Mouse (Mus musculus): ENCODE results near the gene Tmem186.

The Tmem186 gene

DNA sequence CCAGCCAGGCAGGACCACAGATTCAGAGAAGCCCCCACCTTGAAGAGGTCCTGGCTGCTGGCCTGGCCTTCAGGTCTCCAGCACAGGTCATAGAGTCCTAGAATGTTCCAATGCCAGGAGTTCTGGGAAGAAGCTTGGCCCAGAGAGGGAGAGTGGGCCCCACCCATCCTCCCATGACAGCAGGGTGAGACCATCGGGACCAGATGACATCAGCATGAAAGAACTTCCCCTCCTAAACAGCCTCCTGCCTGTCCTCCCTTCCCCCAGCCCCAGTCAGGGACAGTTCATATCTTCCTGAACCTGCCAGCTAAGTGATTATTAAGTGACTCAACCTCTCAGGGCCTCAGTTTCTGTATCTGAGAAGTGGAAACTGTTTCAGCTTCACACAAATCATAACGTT, 28.9 kb upstream of the Tmem186 start:
- peak; percentile 85 for DNase-seq

GRCm38 (mm10) chr16:8665367-8665766, 27.9 kb upstream of the Tmem186 start:
- no peak for DNase-seq

DNA sequence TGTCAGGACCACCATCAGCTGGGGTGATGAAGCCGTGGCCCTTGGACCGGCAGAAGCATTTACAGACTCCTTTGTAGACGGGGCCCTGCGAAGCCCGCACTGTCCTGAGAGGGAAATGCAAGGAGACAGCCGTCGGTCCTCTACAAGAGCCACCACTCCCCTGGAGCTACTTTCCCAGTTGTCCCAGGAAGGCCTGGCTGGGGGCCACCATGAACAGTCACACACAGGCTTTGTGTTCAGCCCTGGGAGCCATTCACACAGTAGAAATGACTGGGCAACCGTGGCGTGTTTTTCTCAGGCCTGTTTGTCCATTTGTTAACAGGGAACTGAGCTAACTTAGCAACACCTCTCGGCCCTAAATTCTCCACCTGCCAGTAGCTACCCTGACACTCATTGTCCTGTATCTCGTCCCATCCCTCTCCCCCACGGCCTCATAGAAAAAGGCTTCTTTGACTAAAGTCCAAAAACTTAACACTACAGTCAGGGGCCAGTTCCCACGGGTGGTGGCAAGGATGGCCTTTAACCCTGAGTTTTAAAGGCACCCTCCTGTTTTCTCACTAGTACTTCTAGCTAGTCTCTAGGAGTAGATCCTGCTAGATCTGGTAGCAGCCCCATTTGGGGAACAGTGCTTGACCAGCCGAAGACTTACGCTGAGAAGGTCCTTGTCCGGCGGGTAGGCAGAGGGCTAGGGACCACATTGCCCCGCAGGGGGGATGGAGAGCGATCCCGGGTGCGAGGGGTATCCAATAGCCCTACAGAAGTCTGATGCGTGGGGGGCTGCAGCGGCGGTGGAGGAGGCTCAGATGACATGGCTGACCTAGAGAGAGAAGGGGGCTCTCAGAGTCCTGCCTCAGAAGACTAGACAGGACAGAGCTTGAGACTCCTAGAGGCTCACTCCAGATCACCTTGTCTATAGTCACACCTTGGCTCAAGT, 26.4 kb upstream of the Tmem186 start:
- DNase-seq, result peak; percentile 28

DNA sequence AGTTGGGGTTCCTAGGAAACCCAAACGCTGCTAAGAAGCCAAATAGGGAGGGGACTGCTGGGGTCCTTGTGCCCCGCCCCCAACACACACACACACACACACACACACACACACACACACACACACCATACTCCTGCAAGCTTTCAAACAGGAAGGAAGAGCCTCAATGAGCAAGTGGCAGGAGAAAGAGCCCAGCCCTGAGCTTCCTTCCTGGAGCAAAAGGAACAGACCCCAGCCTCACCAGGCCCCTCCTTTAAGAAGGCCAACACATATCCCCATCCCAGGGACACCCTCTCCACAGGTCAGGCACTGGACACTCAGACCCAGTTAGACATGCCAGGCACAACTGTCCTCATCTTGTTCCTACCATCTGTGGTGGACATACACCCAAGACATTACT, 25.5 kb upstream of the Tmem186 start:
- DNase-seq, result peak; percentile 63

DNA sequence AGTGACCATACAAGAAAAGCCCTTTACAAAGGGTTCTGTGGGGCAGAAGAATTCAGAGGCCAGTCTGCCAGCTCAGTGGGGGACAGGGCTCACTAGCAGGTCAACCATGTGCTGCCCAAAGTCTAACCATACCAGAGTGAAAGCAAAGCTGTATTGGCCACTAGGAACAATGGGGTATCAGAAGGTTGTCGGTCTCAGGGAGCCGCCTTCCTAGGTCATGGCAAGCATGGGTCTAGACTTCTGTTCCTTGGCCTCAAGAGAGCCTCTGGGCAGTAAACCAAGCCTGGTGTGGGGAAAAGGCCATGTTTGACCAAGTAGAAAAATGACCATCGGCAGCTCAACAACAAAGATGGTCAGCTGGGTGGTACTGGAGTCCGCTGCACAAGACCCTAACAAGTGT, 21.3 kb upstream of the Tmem186 start:
- DNase-seq, result peak; percentile 42

- no peak for DNase-seq
These were observed 20.8 kb upstream of the Tmem186 start for GRCm38 (mm10) chr16:8658349-8658748.

GRCm38 (mm10) chr16:8656256-8656655, 18.7 kb upstream of the Tmem186 start:
- no peak for DNase-seq

DNA sequence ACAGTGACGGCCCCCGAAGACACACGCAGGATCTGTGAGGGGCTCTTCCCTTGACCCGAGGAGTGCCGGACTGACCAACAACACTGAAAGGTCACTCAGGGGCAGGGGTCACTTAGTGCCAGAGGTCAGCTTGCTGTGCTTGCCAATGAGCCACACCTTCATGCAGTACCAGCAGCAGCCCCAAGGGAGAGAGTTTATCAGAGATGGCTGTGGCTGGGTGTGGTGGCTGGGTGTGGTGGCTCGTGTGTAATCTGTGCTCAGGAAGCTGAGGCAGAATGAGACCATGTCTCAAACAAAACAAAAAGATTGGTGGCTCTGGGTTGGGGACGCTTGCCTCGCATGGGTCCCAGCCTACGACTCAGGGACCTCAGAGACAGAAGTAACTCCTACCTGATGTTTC, 18.1 kb upstream of the Tmem186 start:
- peak; percentile 35 for DNase-seq

DNA sequence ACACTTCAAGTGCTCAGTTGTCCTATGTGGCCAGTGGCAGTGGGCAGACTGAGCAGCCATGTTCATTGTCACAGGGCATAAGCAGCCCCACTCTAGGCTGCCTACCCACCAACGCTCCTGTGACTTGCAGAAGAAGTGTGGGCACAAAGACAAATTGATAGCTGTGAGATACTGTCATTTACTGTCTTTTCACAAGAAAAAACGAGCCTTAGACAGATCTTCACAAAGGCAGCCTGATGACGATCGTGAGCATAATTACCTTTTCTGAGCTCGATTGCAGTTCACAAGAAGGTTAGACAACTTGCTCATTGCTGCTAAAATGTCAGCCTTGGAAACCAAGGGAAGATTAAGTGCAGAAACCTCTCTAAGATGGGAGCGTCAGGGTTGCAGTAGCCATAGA, 17.6 kb upstream of the Tmem186 start:
- DNase-seq, result no peak

DNA sequence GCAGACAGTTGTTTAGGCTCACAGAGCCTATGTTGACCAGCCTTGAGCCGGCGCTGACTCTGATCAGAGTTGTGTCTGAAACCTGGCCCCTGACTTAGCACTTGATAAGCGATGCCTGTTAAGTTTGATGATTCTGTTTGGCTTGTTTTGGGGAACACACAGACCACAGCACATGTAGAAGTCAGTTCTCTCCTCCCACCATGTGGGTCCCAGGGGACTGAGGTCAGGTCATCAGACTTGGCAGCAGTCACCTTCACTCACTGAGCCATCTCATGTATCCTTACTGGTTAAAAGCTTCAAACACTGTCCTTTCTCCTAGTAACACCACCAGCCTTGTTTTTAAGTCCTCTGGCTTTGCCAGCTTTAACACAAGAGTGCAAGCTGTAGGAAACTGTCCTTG, 12.5 kb upstream of the Tmem186 start:
- DNase-seq, result no peak

GRCm38 (mm10) chr16:8645546-8645945, 8.0 kb upstream of the Tmem186 start:
- DNase-seq, result no peak

DNA sequence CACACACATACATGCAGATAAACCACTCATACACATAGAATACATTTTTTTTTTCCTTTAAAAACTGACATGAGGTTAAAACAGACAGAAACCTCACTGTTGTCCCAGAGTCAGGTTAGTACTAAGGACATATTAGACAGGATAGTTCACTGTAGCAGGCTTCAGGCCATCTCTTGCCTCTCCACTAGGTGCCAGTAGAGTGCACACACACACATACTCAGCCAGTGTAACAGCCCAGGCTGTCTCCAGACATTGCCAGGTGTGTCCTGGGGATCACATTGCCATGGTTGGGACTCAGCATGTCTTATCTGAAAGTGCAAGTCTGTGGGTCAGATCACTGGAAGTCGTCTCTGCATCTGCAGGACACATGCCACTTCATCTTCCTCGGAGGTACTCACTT, 6.3 kb upstream of the Tmem186 start:
- DNase-seq, result peak; percentile 61

GRCm38 (mm10) chr16:8639466-8640191, 2.1 kb upstream of the Tmem186 start:
- no peak for DNase-seq

- no peak for DNase-seq
These were observed 619 bp upstream of the Tmem186 start for GRCm38 (mm10) chr16:8638131-8638530.

DNA sequence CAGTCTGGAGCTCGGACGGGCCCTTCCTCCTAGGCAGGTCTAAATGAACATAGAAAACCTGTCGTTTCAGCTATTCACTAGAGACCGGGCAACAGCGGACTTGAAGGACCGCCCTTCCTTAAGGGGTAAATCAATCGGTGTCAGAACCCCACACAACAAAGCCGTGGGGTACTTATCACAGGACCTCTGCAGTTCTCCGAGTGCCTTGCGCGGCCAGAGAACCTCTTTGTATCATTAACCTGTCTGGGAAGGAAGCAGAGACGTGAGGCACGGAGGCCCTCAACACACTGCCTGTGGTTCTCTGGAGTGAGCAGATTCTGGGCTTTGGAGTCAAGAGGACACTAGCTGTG, 670 bp downstream of the Tmem186 start:
- peak; percentile 12 for DNase-seq

DNA sequence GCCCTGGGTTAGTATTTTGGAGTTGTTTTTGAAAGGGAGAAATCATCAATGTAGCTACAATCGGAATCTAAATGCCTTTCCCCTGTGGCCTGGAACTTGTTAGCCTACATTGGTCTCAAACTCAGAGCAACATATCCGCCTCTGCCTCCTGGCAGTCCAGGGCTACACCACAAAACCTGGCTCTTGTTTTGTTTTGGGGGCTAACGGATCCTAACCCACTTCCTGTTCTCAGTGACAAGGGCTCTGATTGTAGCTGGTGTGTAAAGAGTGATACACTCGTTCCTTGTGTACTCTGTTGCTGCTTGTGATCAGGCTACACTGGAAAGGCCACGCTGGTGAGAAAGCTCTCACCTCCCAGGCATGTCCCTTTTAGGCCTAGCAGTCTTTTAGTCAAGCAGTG, 6.1 kb downstream of the Tmem186 start:
- DNase-seq, result no peak

DNA sequence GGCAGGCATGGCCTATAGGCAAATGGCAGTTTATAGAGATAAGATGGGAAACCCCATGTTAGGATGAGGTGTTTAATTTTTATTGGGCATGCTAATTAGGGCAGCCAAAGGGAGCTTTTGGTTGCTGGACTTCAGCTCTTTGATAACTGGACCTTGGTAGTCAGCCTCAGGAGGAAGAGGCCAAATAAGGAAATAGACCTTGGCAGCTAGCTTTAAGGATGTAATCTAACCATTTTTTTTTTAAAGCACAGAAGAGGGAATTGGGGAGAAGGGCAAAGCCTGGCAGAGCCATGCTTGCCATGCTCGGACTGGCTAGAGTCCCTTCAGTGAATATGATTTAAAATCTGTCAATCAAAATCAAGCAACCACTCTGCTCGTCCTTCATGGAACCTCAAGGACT, 7.1 kb downstream of the Tmem186 start:
- no peak for DNase-seq

DNA sequence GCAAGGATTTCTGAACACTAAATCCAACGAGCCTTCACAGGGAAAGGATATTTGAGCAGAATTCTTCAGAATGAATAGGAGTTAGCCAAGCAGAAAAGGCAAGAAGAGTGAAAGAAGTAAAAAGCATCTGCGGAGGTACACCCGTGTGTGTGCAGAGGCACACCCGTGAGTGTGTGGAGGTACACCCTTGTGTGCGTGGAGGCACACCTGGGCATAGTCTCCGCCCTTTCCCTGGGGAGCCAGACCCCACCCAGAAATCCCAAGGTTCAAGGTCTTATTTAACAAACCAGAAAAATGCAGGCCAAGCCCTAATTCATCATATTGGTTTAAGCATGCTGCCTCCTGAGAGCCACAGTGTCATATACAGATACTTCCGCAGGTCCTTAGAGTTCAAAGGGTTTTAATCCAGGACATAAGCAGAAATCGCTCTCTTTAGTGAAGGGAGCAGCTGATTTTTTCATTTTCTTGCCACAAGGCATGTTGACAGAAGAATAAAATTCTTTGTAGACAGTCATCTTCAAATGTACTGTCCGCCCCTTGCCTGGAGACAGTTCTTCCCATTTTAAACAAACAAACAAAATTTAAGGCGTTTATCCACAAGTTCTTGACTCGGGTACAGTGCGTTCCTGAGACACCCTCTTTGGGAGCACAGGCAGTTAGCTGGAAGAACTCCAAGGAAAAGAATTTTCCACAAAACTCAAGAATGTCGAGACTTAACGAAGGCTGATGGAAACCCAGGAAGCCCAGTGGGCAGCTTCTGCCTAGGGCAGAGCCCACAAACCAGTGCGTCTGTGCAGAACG, 17.0 kb downstream of the Tmem186 start:
- peak; percentile 36 for DNase-seq

GRCm38 (mm10) chr16:8619659-8620314, 17.7 kb downstream of the Tmem186 start:
- DNase-seq, result no peak

- no peak for DNase-seq
These were observed 24.1 kb downstream of the Tmem186 start for GRCm38 (mm10) chr16:8613447-8613846.

DNA sequence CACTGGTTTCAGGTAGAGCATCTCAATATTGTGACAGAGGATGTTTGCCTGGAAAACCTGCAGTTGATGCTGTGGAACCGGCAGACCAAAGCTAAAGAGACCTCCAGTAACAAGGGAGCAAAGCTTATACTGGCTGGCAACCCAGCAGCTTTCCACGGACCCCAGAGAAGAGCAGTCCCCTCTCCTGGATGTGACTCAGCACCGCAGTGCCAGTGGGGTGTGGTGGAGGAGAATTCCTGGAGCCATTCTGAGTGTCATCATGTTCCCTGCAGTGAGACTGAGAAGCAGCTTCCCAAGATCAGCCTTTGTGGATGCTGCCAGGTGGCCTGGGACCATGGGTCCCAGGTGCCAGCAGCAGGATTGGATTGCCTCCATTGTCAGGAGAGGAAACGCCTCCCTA, 24.5 kb downstream of the Tmem186 start:
- no peak for DNase-seq

DNA sequence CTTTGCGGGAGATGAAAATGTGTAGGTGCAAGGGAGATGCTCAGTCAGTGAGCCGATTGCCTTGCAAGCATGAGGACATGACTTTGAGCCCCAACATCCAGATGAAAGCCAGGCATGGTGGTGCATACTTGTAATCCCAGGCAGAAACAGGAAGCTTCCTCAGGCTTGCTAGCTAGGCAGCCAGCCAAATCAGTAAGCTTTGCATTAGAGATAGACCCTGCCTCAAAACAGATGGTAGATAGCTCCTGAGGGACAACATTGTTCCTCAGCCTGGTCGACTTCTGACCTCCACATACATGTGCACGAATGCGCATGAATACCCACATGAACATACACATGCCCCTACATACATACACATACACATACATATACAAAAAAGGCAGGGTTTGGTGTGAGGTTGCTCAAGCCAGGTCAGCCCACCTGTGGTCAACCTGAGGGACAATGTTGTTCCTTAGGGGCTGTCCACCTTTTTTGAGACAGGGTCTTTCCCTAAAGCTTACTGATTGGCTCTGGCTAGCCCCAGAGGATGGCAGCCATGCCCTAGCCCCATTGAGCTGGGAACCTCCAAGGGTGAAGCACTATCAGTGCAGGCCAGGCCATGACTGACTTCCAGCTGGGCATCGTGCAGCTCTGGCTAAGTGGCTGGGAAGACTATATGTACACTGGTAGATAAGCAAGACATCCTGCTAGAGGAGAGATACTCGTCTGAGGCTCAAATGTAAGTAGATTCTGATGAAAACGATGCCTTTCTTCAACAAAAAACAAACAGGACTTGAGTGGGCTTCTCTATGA, 25.1 kb downstream of the Tmem186 start:
- no peak for DNase-seq

Data from lung, postnatal 10 days (tissue).